Mouse (Mus musculus): ENCODE measurements at regions not wholly inside any gene's neighbourhood (a gene's known extent, or its start where the extent isn't known, plus 50 kb on each side); places are given as distances from the start of the nearest gene placed in this dataset.

DNA sequence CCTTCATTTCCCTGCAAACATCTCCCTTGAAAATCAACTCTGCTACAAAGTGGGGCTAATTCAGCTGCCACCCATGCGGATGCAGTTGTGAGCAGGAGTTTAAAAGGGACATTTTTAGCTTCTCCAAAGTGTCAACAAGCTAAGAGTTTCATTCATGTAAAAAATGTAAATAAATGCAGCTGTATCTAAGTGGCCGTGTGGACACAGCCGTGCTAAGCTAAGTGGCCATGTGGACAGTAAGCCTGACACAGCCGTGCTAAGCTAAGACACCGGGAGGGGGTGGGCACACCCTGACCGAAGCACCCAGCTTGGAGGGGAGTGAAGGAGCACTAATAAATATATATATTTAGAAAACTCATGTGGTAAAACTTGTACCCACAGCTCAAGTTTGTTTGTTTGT lies 52.6 kb upstream of the Cnih3 start:
- no peak overlapping the region for H3K4me3 ChIP-seq (ENCODE audit: low read depth, low read length)
- ATAC-seq = no peak
- H3K36me3 ChIP-seq (ENCODE audit: insufficient read depth) = no peaks in the 10 kb centered on the region
- no peak for DNase-seq
- no peak for TF ChIP-seq CTCF (IDR thresholded peaks at IDR 0.05; ENCODE audit: low read depth)
- H3K4me2 ChIP-seq (ENCODE audit: low read depth) = no peak overlapping the region
- 78% methylated on average over 6 of the region's 6 CpGs for WGBS
- H3K27me3 ChIP-seq (ENCODE audit: insufficient read depth, low read length) = no peaks in the 10 kb centered on the region
- no peaks in the 10 kb centered on the region for H3K9me3 ChIP-seq (ENCODE audit: low read length)
- no peaks in the 10 kb centered on the region for H3K4me1 ChIP-seq (ENCODE audit: insufficient read depth)
- no peak overlapping the region for H3K27ac ChIP-seq (ENCODE audit: low read depth, low read length)
- H3K9ac ChIP-seq = no peak overlapping the region

DNA sequence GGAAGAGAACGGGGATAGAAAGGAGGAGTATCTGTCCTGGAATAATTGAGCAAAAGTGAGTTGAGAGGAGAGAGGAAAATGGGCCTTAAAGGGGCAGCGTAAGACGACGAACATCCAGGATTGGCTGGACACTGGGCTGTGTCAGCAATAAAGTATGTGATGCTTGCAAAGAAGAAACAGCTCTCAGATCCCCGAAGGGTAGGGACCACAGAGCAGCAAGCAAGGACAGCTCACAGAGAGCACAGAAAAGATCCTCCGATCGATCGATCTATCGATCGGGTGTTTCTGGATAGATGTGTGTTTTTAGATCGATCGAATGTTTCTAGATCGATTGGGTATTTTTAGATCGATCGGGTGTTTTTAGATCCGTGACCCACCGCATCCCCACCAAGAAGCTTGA lies 50.3 kb upstream of the Cnih3 start:
- Histone ChIP-seq H3K4me3 (ENCODE audit: low read depth, low read length) (no peak overlapping the region), H3K9me3 (ENCODE audit: low read length) (no peaks in the 10 kb centered on the region), H3K4me2 (ENCODE audit: low read depth) (no peak overlapping the region), H3K4me1 (ENCODE audit: insufficient read depth) (no peaks in the 10 kb centered on the region), H3K27ac (ENCODE audit: low read depth, low read length) (no peak overlapping the region), H3K27me3 (ENCODE audit: insufficient read depth, low read length) (no peaks in the 10 kb centered on the region), H3K36me3 (ENCODE audit: insufficient read depth) (no peaks in the 10 kb centered on the region), H3K9ac (no peak overlapping the region)
- no peak for DNase-seq
- no peak for TF ChIP-seq CTCF (IDR thresholded peaks at IDR 0.05; ENCODE audit: low read depth)
- WGBS = 96% methylated on average over 17 of the region's 17 CpGs
- ATAC-seq = no peak

Data from forebrain, postnatal 0 days (tissue).